Mouse (Mus musculus) limb, embryonic 12.5 days (tissue): Measurements from ENCODE around the gene Sympk. TPM values are rescaled to one million over a fixed set of nuclear protein-coding genes. Genes with fewer than 3 reads are reported as not detected.

Experiments
- ATAC-seq: fragments of 200-750 bp; cut with Nextera tagmentation; 2 replicates; pipeline ENCODE4 v1.8.0; 2017; ENCODE audit warnings: low read depth, moderate TSS enrichment; ENCODE audit not compliant: insufficient number of reproducible peaks, insufficient read depth, low FRiP score, low TSS enrichment
- H3K27ac ChIP-seq: fragments of 300-500 bp; sonication (generic); 2 replicates; pipeline ENCODE4 v1.5.1; 2016; ENCODE audit warnings: mild to moderate bottlenecking, moderate library complexity
- H3K27me3 ChIP-seq: fragments of 300-500 bp; sonication (generic); 2 replicates; pipeline ENCODE4 v1.6.1; 2016; ENCODE audit warnings: mild to moderate bottlenecking, moderate library complexity
- H3K36me3 ChIP-seq: fragments of 300-500 bp; sonication (generic); 2 replicates; pipeline ENCODE4 v1.6.1; 2016; ENCODE audit warnings: mild to moderate bottlenecking, moderate library complexity
- H3K4me1 ChIP-seq: fragments of 300-500 bp; sonication (generic); replicated peaks from 2 replicates; pipeline ENCODE4 v1.6.1; 2016
- H3K4me2 ChIP-seq: fragments of 300-500 bp; sonication (generic); 2 replicates; pipeline ENCODE4 v1.6.1; 2016; ENCODE audit warnings: mild to moderate bottlenecking, moderate library complexity
- H3K4me3 ChIP-seq: fragments of 300-500 bp; sonication (generic); replicated peaks from 2 replicates; pipeline ENCODE4 v1.5.1; 2016; ENCODE audit warnings: mild to moderate bottlenecking
- H3K9ac ChIP-seq: fragments of 300-500 bp; sonication (generic); replicated peaks from 2 replicates; pipeline ENCODE4 v1.6.1; 2016; ENCODE audit warnings: mild to moderate bottlenecking, moderate library complexity
- H3K9me3 ChIP-seq: fragments of 300-500 bp; sonication (generic); 2 replicates; pipeline ENCODE4 v1.6.1; 2016; ENCODE audit warnings: mild to moderate bottlenecking, moderate library complexity
- WGBS: fragments of 180-500 bp; shearing (Covaris S2); methylation state at CpG from one replicate; pipeline ENCODE4 v1.1.7; 2016; 5-methylcytosine and 5-hydroxymethylcytosine counted together
- polyA plus RNA-seq: library from polyadenylated mRNA; unstranded; fragments of >200 nt; fragmentation: Nextera tagmentation; extraction: Ambion mirVana; gene quantifications from 2 replicates; pipeline ENCODE4 v1.2.1, GENCODE M21; 2016

The Sympk gene
- polyA plus RNA-seq, 1 experiment from 2014 or later: 56.0 TPM

DNA sequence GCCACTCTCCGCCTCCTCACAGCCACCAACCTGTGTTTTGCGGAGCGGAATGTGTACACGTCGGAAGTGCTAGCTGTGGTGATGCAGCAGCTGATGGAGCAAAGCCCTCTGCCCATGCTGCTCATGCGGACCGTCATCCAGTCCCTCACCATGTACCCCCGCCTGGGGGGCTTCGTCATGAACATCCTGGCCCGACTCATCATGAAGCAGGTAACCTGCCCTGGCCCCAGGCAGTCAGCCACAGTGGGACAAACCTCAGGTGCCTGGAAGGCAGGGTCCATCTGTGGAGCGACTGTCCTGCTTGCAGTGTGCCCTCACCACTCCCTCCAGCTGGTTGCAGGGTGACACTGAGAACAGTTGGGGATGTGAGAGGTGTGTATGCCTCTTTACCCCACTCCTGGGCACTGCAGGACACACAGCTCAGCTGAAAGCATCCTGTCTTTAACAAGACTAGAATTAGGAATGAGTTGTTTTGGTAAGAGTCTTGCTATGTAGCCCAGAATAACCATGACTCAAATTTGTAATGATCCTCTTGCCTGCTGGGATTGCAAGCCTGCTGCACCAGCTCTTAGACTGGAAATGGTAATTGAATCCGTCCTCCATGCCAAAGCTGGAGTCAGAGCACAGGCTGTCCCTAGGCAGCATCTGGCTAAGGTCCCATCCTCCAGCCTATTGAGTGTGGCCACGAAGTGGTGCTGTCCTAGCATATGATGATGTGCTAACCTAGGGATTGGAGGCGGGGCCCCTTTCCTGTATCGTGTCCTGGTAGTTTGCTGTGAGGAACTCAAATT, 28.4 kb downstream of the Sympk start:
- H3K4me3 ChIP-seq: no peak overlapping the region
- H3K36me3 ChIP-seq: peaks cover 72% of the 10 kb centered on the region
- WGBS: 89% methylated on average over 15 of the region's 15 CpGs
- no peaks in the 10 kb centered on the region for H3K9me3 ChIP-seq
- no peak overlapping the region for H3K9ac ChIP-seq
- no peaks in the 10 kb centered on the region for H3K27me3 ChIP-seq
- H3K4me2 ChIP-seq: no peak overlapping the region
- H3K4me1 ChIP-seq: peaks cover 11% of the 10 kb centered on the region
- no peak overlapping the region for H3K27ac ChIP-seq
- no peak for ATAC-seq

DNA sequence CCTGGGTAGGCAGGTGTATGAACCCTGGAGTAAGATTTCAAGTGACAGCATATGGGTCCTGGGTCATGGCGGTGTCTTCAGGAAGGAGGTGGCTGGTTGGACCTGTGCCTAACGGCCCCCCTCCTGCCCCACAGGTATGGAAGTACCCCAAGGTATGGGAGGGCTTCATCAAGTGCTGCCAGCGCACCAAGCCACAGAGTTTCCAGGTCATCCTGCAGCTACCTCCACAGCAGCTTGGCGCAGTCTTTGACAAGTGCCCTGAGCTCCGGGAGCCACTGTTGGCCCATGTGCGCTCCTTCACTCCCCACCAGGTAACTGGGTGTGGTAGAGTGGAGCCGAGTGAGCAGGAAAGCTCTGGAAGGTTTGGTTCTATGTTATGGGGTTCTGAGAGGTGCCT, 29.0 kb downstream of the Sympk start:
- H3K4me1 ChIP-seq: peaks cover 11% of the 10 kb centered on the region
- H3K36me3 ChIP-seq: peaks cover 66% of the 10 kb centered on the region
- H3K27ac ChIP-seq: no peak overlapping the region
- WGBS: 91% methylated on average over 7 of the region's 7 CpGs
- no peaks in the 10 kb centered on the region for H3K27me3 ChIP-seq
- H3K4me3 ChIP-seq: no peak overlapping the region
- ATAC-seq: no peak
- no peak overlapping the region for H3K9ac ChIP-seq
- H3K4me2 ChIP-seq: no peak overlapping the region
- no peaks in the 10 kb centered on the region for H3K9me3 ChIP-seq

GRCm38 (mm10) chr7:19054047-19054776, 30.0 kb downstream of the Sympk start, which contains the start of gene Rsph6a:
TSS of gene Rsph6a (plus strand) at chr7:19054690.
- Histone ChIP-seq H3K4me1 (peaks cover 11% of the 10 kb centered on the region), H3K9me3 (no peaks in the 10 kb centered on the region), H3K9ac (peak within 1 kb of the TSS; percentile 48), H3K36me3 (peaks cover 56% of the 10 kb centered on the region), H3K4me3 (peak within 1 kb of the TSS; percentile 20), H3K27ac (no peak within 1 kb of the TSS), H3K27me3 (no peaks in the 10 kb centered on the region), H3K4me2 (peak within 1 kb of the TSS; percentile 47)
- WGBS: 33% methylated on average over 33 of the region's 33 CpGs
- ATAC-seq: peak; percentile 35

DNA sequence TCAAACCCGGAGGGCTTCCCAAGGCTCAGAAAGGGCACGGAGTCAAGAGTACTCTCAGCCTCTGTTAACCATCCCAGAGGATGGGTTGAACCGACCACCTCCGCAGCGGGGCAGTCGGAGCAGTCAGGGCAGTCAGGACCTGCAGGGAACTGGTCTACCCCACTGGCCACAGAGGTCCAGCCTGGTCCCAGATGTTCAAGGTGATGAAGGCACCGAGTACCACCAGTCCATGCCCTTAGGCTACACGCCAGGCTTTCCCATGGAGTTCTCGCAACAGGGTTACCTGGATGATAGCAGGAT, 30.6 kb downstream of the Sympk start:
- Histone ChIP-seq H3K4me2 (peak overlapping the region; percentile 47), H3K4me3 (peak overlapping the region; percentile 20), H3K27me3 (no peaks in the 10 kb centered on the region), H3K27ac (no peak overlapping the region), H3K4me1 (peaks cover 11% of the 10 kb centered on the region), H3K36me3 (peaks cover 50% of the 10 kb centered on the region), H3K9ac (peak overlapping the region; percentile 48), H3K9me3 (no peaks in the 10 kb centered on the region)
- peak; percentile 7; the same call in 1 of the 2 replicates for ATAC-seq
- 72% methylated on average over 9 of the region's 9 CpGs for WGBS

DNA sequence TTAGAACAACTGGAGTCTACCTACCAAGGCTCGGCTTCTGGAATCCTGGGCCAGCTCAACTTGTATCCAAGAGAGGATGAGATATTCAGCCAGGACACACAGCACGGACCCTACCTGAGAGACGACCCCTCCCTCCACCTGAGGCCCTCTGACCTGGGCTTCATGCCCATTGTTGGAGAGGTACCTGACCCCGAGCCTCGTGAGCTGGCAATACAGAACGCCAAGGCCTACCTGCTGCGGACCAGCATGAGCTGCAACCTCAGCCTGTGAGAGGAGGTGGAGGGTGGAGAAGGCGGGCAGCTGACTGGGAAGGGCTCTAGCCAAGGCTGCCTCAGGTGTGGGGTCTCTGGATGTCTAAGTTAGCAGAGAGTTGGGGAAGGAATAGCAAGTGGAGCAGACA, 30.9 kb downstream of the Sympk start:
- no peaks in the 10 kb centered on the region for H3K9me3 ChIP-seq
- H3K9ac ChIP-seq: no peak overlapping the region
- no peak for ATAC-seq
- no peaks in the 10 kb centered on the region for H3K27me3 ChIP-seq
- H3K4me1 ChIP-seq: peaks cover 11% of the 10 kb centered on the region
- H3K4me3 ChIP-seq: no peak overlapping the region
- WGBS: 93% methylated on average over 8 of the region's 8 CpGs
- no peak overlapping the region for H3K27ac ChIP-seq
- H3K36me3 ChIP-seq: peaks cover 47% of the 10 kb centered on the region
- no peak overlapping the region for H3K4me2 ChIP-seq

- Histone ChIP-seq H3K4me3 (no peak overlapping the region), H3K36me3 (peaks cover 24% of the 10 kb centered on the region), H3K9ac (no peak overlapping the region), H3K27ac (no peak overlapping the region), H3K4me1 (peaks cover 11% of the 10 kb centered on the region), H3K9me3 (no peaks in the 10 kb centered on the region), H3K27me3 (no peaks in the 10 kb centered on the region), H3K4me2 (no peak overlapping the region)
- ATAC-seq: no peak
- WGBS: 90% methylated on average over 10 of the region's 10 CpGs
These were observed 33.2 kb downstream of the Sympk start for GRCm38 (mm10) chr7:19057405-19057804.

DNA sequence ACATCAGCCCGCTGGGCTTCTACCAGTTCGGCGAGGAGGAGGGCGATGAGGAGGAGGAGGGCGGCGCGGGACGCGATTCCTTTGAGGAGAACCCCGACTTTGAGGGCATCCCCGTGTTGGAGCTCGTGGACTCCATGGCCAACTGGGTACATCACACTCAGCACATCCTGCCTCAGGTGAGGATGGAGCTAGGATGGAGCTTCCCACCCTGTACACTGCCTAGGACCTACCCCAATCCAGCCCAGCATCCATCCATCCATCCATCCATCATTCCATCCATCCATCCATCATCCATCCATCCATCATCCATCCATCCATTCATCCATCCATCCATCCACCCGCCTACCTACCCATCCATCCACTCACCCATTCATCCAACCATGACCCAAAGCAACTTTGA, 41.7 kb downstream of the Sympk start:
- Histone ChIP-seq H3K27me3 (peaks cover 53% of the 10 kb centered on the region), H3K9me3 (0 out of 2 replicates have a peak, but pooled peaks cover 7% of the 10 kb centered on the region), H3K4me3 (peak overlapping the region; percentile 23), H3K9ac (0 out of 2 replicates have a peak overlapping the region, but pooled peaks have one; percentile 27), H3K4me1 (no peaks in the 10 kb centered on the region), H3K36me3 (no peaks in the 10 kb centered on the region), H3K4me2 (peak overlapping the region; percentile 34), H3K27ac (no peak overlapping the region)
- 56% methylated on average over 13 of the region's 13 CpGs for WGBS
- ATAC-seq: 0 out of 2 replicates have a peak, but pooled peaks have one; percentile 54

DNA sequence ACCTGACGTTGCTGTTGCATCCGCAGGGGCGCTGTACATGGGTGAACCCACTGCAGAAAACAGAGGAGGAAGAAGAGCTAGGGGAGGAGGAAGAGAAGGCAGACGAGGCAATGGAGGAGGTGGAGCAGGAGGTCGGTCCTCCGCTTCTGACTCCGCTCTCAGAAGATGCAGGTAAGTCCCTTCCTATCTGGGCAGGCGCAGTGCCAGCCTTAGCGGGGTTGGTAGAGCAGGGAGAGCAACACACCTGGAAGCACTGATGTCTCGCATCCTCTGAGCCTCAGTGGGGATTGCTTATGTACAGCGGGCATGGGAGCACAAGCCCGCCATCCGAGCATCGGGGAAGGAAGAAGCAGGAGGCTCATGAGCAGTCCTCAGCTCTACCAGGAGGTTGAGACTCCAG, 42.9 kb downstream of the Sympk start:
- Histone ChIP-seq H3K36me3 (no peaks in the 10 kb centered on the region), H3K9me3 (0 out of 2 replicates have a peak, but pooled peaks cover 7% of the 10 kb centered on the region), H3K4me2 (no peak overlapping the region), H3K27me3 (peaks cover 53% of the 10 kb centered on the region), H3K9ac (no peak overlapping the region), H3K4me3 (no peak overlapping the region), H3K27ac (no peak overlapping the region), H3K4me1 (no peaks in the 10 kb centered on the region)
- 33% methylated on average over 14 of the region's 14 CpGs for WGBS
- no peak for ATAC-seq

DNA sequence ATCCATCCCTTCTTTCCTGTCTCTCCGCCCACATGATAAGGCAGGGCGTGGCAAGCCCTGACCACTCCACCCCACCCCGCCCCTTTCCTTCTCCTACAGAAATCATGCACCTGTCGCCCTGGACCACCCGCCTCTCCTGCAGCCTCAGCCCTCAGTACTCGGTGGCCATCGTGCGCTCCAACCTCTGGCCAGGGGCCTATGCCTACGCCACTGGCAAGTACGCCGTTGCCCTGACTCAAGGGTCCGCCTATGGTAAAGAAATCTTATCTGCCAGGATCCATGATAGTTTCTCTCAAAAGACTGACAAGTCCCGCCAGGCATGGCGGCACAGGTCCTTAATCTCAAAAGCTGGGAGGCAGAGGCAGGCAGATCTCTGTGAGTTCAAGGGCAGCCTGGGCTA, 43.8 kb downstream of the Sympk start:
- 0 out of 2 replicates have a peak, but pooled peaks cover 7% of the 10 kb centered on the region for H3K9me3 ChIP-seq
- H3K9ac ChIP-seq: no peak overlapping the region
- peaks cover 52% of the 10 kb centered on the region for H3K27me3 ChIP-seq
- no peak overlapping the region for H3K27ac ChIP-seq
- H3K4me3 ChIP-seq: no peak overlapping the region
- H3K36me3 ChIP-seq: no peaks in the 10 kb centered on the region
- 66% methylated on average over 10 of the region's 14 CpGs for WGBS
- ATAC-seq: no peak
- no peak overlapping the region for H3K4me2 ChIP-seq
- no peaks in the 10 kb centered on the region for H3K4me1 ChIP-seq

GRCm38 (mm10) chr7:19068707-19069106, 44.5 kb downstream of the Sympk start:
- no peaks in the 10 kb centered on the region for H3K36me3 ChIP-seq
- no peak overlapping the region for H3K27ac ChIP-seq
- H3K9me3 ChIP-seq: 0 out of 2 replicates have a peak, but pooled peaks cover 7% of the 10 kb centered on the region
- H3K27me3 ChIP-seq: peaks cover 46% of the 10 kb centered on the region
- WGBS: 5% methylated on average over 2 of the region's 2 CpGs
- no peaks in the 10 kb centered on the region for H3K4me1 ChIP-seq
- no peak overlapping the region for H3K9ac ChIP-seq
- no peak for ATAC-seq
- H3K4me3 ChIP-seq: no peak overlapping the region
- H3K4me2 ChIP-seq: no peak overlapping the region

- no peak overlapping the region for H3K9ac ChIP-seq
- no peak overlapping the region for H3K27ac ChIP-seq
- H3K27me3 ChIP-seq: peaks cover 38% of the 10 kb centered on the region
- no peak overlapping the region for H3K4me2 ChIP-seq
- H3K36me3 ChIP-seq: no peaks in the 10 kb centered on the region
- no peak overlapping the region for H3K4me3 ChIP-seq
- no peak for ATAC-seq
- WGBS: 48% methylated on average over 3 of the region's 3 CpGs
- no peaks in the 10 kb centered on the region for H3K4me1 ChIP-seq
- H3K9me3 ChIP-seq: 0 out of 2 replicates have a peak, but pooled peaks cover 7% of the 10 kb centered on the region
These were observed 45.3 kb downstream of the Sympk start for GRCm38 (mm10) chr7:19069500-19069899.
